16 mouse cellular contexts compared by ENCODE assay signal in the genomic region with DNA sequence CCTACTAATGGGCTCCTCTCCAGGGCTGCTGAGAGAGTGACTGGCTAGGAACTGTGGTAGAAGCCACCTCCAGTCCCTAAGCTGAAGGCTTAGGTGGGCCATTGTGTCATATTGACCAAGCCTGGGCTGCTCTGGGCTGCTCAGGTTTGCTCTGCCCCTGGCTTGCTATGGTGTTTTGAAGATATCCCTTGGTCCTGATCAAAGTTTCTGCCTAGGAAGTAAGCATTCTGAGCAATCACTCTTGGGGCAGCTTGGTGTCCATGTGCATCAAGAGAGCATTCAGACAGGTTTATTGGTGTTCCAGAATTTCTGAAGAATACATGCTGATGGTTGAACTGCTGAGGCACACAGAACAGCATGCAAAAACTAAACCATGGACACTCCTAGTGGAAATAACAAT.
"Had no signal": no experiment of that assay in that cellular context is flagged by ENCODE, and none has a peak within 500 bp of the region (broad histone marks: within the 10 kb centered on the region; RNA-seq: fewer than 3 reads in every experiment).

No protein-coding gene starts in this region.

- ATAC-seq: forebrain, embryonic 13.5 days; forebrain, embryonic 14.5 days; forebrain, embryonic 15.5 days had no signal

- H3K4me2 ChIP-seq: embryonic facial prominence, embryonic 12.5 days; embryonic facial prominence, embryonic 15.5 days; forebrain, embryonic 12.5 days; forebrain, embryonic 15.5 days had no signal

- H3K27ac ChIP-seq: embryonic facial prominence, embryonic 12.5 days; embryonic facial prominence, embryonic 13.5 days; embryonic facial prominence, embryonic 15.5 days; forebrain, embryonic 12.5 days; forebrain, embryonic 13.5 days; gastrocnemius, adult 2 months had no signal

- H3K9ac ChIP-seq: embryonic facial prominence, embryonic 12.5 days; embryonic facial prominence, embryonic 13.5 days; embryonic facial prominence, embryonic 15.5 days; forebrain, embryonic 12.5 days; forebrain, embryonic 13.5 days had no signal

- H3K9me3 ChIP-seq: embryonic facial prominence, embryonic 10.5 days; embryonic facial prominence, embryonic 12.5 days; embryonic facial prominence, embryonic 13.5 days; embryonic facial prominence, embryonic 15.5 days; forebrain, embryonic 10.5 days; forebrain, embryonic 12.5 days; forebrain, embryonic 13.5 days; forebrain, embryonic 15.5 days had no signal

- H3K36me3 ChIP-seq: embryonic facial prominence, embryonic 10.5 days; embryonic facial prominence, embryonic 12.5 days; embryonic facial prominence, embryonic 13.5 days; embryonic facial prominence, embryonic 15.5 days; forebrain, embryonic 10.5 days; forebrain, embryonic 12.5 days; forebrain, embryonic 15.5 days had no signal

- DNase-seq: cerebellum, adult 8-10 months; gastrocnemius, adult 2 months; gastrocnemius, postnatal 10 days; gastrocnemius, postnatal 14 days; gastrocnemius, postnatal 25 days; gastrocnemius, postnatal 36 days had no signal

- H3K4me3 ChIP-seq: embryonic facial prominence, embryonic 12.5 days; embryonic facial prominence, embryonic 13.5 days; embryonic facial prominence, embryonic 15.5 days; erythroblast, embryonic 14.5 days; forebrain, embryonic 10.5 days; forebrain, embryonic 12.5 days; forebrain, embryonic 13.5 days; forebrain, embryonic 15.5 days; gastrocnemius, adult 2 months had no signal
